Mouse (Mus musculus) layer of hippocampus, adult 2 months (tissue): ENCODE data around the gene Man1a. TPM values are rescaled to one million over a fixed set of nuclear protein-coding genes. Genes with fewer than 3 reads are reported as not detected.

Experiments used
- DNase-seq, 2 experiments: peaks; one replicate each; pipeline ENCODE4 v3.0.0; 2022; ENCODE audit warnings: low spot score in 2 of 2
- H3K27ac ChIP-seq: fragments of 200-600 bp; 2 replicates; pipeline ENCODE4 v1.8.1; 2022
- H3K4me3 ChIP-seq: fragments of 200-600 bp; 2 replicates; pipeline ENCODE4 v1.8.1; 2022; ENCODE audit warnings: mild to moderate bottlenecking
- CTCF ChIP-seq: fragments of 200-600 bp; conservative IDR thresholded peaks from 2 replicates; pipeline ENCODE4 v1.8.1; 2022; ENCODE audit warnings: antibody characterized with exemption, mild to moderate bottlenecking, moderate library complexity
- total RNA-seq, 2 experiments: library from RNA; stranded (reverse); gene quantifications; 2 replicates each; pipeline ENCODE4 v1.2.3; 2021

Gene Man1a
- total RNA-seq, 2 experiments from 2014 or later: 65.0 to 65.7 TPM

DNA sequence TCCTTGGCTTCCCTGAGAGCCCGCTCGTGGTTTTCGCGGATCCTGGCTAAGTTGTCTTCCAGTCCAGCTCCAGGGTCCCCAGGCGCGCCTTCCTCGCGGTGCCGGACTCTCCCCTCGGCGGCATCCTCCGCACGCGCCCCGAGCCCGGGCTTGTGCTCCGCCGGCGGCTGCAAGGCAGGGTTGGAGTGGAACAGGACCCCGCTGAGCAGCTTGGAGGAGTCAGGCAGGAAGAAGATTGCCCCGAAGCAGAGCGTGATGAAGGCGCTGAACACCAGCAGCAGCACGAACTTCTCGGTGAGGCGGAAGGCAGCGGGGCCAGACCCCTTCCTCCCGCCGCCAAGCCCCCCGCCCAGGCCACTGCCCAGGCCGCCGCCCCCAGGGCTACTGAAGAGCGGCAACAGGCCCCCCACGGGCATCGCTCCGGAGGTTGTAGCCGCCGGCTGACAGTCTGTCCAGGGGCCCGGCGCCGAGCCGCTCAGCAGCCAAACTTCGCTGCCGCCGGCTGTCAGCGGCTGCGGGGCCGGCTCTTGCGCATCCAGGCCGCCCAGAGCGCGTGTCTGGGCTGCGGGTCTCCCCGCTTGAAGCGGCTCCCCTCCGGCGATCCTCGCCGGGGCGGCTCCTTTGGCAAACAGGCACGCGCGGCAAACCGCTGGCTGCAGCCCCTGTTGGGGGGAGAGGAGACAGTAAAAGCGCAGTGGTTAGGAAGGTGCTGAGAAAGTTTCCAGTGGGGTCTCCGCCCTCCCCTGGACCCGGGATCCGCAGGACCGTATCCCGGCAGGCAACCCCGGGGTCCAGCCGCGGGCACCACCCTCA, 1.6 kb downstream of the Man1a start:
- peak overlapping the region; percentile 92 for H3K4me3 ChIP-seq
- no peak for TF ChIP-seq CTCF
- peak in 1 of 2 experiments; percentile 24 for DNase-seq
- peak overlapping the region; percentile 90 for H3K27ac ChIP-seq

DNA sequence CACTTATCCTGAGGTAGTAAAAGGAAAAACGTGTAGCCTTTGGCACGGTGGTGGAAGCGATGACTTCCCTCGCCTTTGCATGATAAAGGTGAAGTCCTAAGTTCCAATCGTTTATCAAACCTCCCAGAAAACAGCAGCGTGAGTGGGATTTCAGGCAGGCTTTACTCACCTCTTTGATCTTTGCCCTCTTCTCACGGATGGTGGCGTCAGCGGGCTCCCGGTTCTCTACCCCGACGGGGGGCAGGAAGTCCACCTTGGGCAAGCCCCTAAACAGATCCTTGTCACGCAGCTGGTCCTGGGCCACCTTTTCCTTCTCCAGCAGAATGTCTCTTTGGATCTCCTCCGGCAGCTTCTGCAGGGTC, 2.2 kb downstream of the Man1a start:
- H3K4me3 ChIP-seq: peak overlapping the region; percentile 92

DNA sequence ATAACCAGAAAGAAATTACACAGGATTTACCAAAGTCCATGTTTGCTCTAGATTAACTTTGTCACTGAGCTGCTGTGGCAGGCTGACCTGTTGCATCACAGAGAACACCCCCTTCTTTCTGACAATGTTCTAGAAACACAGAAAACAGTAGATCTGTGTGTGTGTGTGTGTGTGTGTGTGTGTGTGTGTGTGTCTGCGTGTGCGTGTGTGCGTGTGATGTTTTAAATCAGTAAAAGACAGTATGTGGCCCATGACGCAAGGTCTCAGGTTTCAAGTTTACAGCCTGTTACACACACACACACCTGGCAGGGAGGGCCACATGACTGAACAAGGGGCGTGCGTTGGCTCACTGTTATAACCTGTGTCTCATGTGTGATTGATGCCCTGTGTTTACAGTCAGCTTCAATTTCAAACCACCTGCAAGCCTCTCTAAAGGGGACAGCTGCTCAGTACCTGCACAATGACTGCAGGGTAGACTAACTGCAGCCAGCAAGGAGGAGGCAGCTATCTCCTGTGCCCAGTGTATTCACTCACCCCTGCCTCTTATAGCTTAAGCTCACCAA, 2.7 kb downstream of the Man1a start:
- DNase-seq: no peak
- no peak for TF ChIP-seq CTCF

More for the DNA sequence above, 2.2 kb downstream of the Man1a start:
- no peak for TF ChIP-seq CTCF
- no peak for DNase-seq
- peak overlapping the region; percentile 90 for H3K27ac ChIP-seq

DNA sequence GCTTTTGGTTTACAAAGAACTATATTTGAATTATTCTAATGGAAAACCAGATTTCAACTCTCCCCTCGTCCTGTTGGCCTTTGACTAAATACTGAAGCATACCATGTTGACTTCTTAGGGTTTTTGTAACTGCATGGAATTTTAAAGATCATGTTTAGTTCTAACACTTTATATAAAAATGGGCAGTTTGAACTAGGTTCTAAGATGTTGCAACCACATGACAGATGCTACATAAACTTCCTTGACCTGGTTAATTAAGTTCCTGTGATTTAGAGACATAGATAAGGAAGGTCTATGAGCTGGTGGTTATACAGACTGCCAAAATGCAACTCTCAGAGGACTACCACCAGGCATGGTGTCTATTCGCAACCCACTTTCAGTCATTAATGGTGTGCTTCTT, 4.1 kb downstream of the Man1a start:
- H3K4me3 ChIP-seq: peak overlapping the region; percentile 92
- TF ChIP-seq CTCF: no peak
- DNase-seq: no peak
- H3K27ac ChIP-seq: no peak overlapping the region

More for the DNA sequence above, 2.7 kb downstream of the Man1a start:
- peak overlapping the region; percentile 92 for H3K4me3 ChIP-seq
- peak overlapping the region; percentile 90 for H3K27ac ChIP-seq

- peak overlapping the region; percentile 23; the same call in 1 of the 2 replicates for H3K4me3 ChIP-seq
- no peak for DNase-seq
- TF ChIP-seq CTCF: no peak
- H3K27ac ChIP-seq: no peak overlapping the region
Measured at GRCm38 (mm10) chr10:54070496-54070895, 5.9 kb downstream of the Man1a start.

DNA sequence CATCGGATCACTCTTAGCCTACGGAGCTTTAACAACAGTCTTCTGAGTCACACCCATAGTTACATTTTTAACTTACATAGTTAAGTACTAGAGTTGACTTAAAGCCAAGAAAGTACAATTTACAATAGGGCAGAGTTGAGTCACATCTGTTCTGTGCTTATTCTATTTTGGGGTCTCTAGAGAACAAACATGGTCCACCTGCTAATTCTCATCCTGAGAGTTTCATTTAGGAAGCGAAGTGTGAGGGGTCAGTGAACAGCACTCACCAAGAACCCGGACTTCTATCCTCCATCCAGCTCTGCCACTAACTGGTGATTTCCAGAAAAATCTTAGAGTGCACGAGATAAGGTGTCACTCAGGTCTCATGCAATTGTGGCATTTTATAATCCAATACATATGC, 7.0 kb downstream of the Man1a start:
- DNase-seq: no peak
- TF ChIP-seq CTCF: no peak
- Histone ChIP-seq H3K27ac (no peak overlapping the region), H3K4me3 (no peak overlapping the region; the same call in 1 of the 2 replicates)

DNA sequence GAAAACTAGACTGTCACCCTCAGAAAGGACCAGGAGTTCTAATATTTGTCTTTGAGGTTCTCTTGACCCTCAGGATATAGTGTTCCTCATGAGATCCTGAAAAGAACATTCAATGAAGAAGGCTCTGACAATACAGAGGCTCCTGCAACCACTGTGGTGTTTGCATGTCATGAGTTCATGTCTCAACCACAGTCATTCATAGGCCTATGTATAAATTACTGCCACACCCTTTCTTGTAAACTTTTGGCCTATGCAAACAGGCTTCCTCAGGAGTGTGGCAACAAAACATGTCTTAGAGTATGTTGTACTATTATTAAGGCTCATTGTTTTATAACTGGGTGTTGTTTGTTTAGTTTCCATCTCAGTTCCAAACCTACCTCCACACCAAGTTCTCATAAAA, 9.7 kb downstream of the Man1a start:
- no peak for DNase-seq
- Histone ChIP-seq H3K27ac (no peak overlapping the region), H3K4me3 (no peak overlapping the region)
- no peak for TF ChIP-seq CTCF

GRCm38 (mm10) chr10:54063551-54064260, 12.7 kb downstream of the Man1a start:
- Histone ChIP-seq H3K27ac (no peak overlapping the region), H3K4me3 (no peak overlapping the region; the same call in 1 of the 2 replicates)
- no peak for DNase-seq
- TF ChIP-seq CTCF: no peak

DNA sequence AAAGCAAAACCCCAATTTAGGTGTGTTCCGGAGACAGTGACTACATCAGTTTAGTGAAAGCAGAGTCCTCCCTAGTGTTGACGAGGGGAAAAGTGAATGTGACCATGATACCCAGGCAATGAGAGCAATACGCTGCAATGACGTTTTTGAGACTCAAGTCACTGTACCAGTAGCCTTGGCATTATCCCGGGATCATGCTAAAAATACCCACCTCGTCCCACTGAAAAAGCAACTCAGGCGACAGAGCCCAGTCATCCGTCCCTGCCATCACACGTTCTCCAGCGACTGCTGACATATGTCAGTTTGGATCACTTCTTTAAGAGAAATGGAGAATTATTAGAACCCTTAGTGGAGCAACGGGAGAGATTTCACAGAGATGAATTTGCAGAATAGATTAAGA, 13.6 kb downstream of the Man1a start:
- H3K27ac ChIP-seq: no peak overlapping the region
- no peak for TF ChIP-seq CTCF
- DNase-seq: no peak
- H3K4me3 ChIP-seq: no peak overlapping the region

DNA sequence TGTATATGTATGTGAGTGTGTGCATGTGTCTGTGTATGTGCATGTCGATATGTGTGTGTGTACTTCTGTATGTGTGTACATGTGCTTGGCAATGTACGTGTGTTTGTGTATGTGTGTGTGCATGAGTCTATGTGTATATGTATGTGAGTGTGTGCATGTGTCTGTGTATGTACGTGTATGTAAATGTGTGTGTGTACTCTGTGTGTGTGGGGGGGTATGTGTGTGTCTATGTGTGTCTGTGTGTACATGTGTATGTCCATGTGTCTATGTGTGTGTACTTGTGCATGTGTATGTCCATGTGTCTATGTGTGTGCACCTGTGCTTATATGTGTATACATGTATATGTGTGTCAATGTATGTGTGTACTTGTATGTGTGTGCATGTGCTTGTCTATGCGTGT, 15.2 kb downstream of the Man1a start:
- no peak for TF ChIP-seq CTCF
- no peak overlapping the region for H3K4me3 ChIP-seq
- H3K27ac ChIP-seq: no peak overlapping the region
- DNase-seq: no peak

- H3K4me3 ChIP-seq: no peak overlapping the region
- DNase-seq: no peak
- no peak overlapping the region for H3K27ac ChIP-seq
- TF ChIP-seq CTCF: no peak
Measured at GRCm38 (mm10) chr10:54060587-54060986, 15.8 kb downstream of the Man1a start.

DNA sequence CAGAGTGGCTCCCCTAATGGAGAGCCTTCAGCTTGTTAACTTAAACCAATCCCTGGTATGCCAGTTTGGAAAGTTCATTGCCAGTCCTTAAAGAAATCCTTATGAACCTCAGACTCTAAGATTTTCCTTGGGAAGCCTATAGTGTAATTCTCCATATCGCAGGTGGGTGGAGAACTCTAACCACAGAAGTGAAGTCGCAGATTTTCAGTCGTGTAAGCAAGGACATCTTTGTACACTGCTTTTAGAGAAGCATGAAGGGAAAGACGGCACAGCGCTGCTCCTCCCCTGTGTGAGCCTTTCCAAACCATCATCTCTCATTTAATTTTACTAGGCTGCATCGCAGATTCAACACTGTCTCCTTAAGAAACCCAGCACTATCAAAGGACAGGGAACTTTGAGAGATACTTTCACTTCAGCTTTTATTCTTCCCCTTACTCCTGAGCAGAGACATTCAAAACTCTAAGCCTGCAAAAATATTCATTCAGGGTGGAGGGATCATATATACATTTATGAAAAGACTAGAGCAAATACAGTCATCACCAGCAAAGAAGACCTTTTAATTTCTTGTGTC, 16.6 kb downstream of the Man1a start:
- Histone ChIP-seq H3K4me3 (no peak overlapping the region), H3K27ac (no peak overlapping the region)
- no peak for DNase-seq
- peak; percentile 56 for TF ChIP-seq CTCF

DNA sequence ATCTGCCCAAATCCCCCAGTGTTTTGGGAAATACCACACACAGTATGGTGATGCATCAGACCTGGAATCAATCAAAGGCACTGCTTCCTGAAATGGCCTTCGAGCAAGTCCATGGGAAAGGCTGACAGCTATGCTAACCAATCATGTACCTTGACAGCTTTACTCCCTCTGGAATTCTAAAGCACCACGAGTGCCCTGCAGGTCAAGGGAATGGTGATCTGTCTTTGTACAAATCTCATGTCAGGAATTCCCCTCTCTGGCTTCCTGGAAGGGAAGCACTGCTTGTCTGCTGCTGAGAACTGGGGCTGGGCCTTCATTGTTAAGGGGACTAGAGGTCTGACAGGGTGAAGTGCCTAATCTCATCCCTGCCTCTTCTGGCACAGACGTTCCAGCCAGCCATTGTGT, 17.3 kb downstream of the Man1a start:
- no peak for TF ChIP-seq CTCF
- DNase-seq: no peak
- H3K27ac ChIP-seq: no peak overlapping the region
- no peak overlapping the region for H3K4me3 ChIP-seq
